Mouse (Mus musculus) naive thymus-derived CD4-positive, alpha-beta T cell, adult 2 months (primary cell): ENCODE measurements around the gene Zfyve1.

ENCODE experiments used
- DNase-seq: peaks from one replicate; pipeline ENCODE4 v3.0.0-alpha.2; 2011; ENCODE audit warnings: low read depth

The Zfyve1 gene

DNA sequence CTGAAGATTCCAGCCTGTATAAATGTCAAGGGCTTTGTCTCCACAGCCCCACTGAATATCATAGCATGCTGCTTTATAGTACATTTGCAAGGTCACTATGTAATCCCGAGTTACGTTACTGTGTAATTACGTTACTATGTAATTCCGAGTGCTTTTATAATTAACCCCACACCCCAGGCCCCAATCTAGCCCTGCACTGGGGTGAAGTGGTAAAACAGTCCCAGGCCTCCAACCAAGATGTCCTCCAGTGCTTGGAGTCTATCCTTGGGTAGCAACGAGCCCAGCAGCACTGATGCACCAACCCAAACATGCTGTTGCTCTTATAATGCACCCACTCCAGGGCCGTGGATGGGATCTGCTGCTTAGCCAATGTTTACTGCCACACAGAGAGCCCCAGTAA is 74.0 kb downstream of the Zfyve1 start:
- no peak for DNase-seq

- peak; percentile 18 for DNase-seq
Measured at GRCm38 (mm10) chr12:83521083-83521482, 75.9 kb downstream of the Zfyve1 start.

DNA sequence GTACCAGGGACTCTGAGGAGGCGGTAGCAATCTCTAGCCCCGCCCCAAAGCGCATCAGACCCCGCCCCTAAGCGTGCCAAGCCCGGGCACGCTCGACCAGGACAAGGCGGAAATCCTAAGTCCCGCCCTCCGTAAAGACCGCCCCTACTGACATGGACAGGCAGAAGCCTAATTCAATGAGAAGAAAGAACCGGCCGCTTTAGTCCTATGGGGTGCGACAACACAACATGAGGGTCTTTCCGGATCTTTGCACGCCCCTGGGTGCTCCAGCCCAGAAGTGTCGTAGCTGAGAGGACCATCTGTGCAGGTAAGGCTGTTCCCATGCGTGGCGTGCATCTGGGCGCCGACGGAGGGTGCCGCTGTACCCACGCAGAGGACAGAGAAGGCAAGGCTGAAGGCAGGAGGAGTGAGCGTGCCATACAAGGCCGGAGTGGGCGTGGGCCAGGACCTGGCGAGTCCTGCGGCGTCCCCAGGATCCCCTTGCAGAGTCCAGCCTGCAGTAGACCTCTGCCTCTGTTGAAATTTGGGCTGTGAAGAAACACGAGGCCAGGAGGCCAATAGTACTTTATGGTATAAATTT is 76.6 kb downstream of the Zfyve1 start, which contains the start of gene Dcaf4:
Gene Dcaf4 (plus strand): TSS at position 156 of the 580 bp plus-strand sequence.
- DNase-seq: peak; percentile 95

DNA sequence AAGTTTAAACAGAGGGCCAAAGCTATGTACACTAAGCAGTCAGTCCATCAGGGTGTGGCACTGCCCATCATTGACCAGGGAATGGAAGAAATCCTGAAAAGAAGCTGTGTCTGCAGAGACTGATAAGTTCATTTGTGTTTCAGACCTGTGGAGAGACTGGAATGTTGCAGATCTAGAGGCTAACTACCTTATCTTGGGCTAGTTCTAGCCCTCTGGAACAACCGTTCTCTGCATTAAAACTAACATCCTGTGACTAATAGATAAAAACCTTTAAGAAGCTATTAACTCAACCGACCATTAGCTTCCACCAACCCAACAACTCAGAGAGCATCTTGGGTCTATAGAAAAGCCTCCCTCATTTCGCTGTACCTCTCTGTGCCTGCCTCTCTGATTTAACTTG is 79.4 kb downstream of the Zfyve1 start:
- no peak for DNase-seq

GRCm38 (mm10) chr12:83514216-83514615 is 82.8 kb downstream of the Zfyve1 start:
- DNase-seq: no peak

GRCm38 (mm10) chr12:83513185-83513584 is 83.8 kb downstream of the Zfyve1 start:
- no peak for DNase-seq

DNA sequence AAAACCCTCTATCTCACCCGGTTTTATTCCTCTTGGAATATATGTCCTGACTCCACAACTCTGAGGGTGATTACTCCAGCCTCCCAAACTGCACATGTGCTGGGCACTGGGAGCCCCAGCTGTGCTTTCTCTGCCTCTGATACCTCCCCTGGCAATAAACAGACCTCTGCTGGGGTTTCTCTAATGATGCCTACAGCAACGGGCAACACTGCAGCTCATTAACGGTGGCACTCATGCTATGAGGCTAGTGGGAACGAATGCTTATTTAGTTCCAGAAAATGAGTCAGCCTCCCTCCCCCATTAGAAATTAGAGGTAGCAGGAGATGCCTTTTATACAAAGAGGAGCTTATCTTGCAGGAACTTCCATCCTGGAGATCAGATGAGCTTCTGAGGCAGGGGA is 84.2 kb downstream of the Zfyve1 start:
- DNase-seq: no peak

DNA sequence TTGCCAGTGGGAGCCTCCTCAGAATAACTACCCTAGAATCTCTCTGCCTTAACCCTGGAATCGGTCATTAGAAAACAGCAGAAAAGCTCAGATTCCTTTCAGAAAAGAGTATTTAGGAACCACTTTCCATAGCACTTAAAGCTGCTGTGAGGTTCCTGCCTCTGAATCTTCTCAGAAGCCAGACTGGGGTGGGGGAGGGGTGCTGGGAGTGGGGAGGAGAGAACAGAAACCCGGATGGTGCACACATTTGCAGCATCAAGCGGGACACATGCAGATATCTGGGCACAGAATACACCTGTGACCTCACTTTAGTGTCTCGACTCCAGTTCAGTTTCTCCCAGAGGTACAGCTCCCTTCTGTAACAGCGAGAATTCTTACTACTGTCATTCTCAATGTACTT is 86.4 kb downstream of the Zfyve1 start:
- no peak for DNase-seq

- DNase-seq: no peak
Measured at GRCm38 (mm10) chr12:83506543-83506942, 90.5 kb downstream of the Zfyve1 start.

GRCm38 (mm10) chr12:83502190-83502589 is 94.8 kb downstream of the Zfyve1 start:
- DNase-seq: peak; percentile 79

DNA sequence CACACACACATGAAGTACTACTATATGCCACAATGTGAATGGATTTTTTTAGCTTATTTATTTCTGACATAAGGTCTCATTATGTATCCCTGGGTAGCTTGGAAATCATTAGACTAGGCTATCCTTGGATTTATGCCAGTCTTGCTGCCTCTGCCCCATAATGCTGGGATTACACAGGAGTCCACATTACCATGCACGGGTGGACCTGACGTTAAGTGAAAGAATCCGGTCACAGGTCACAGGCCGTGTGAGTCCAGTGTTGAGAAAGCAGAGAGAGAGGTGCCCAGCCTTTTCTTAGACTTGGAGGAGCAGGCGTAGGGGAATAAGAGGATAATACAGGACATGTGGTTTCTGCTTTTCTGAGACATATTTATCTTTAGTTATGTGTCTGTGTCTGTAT is 97.8 kb downstream of the Zfyve1 start:
- no peak for DNase-seq

DNA sequence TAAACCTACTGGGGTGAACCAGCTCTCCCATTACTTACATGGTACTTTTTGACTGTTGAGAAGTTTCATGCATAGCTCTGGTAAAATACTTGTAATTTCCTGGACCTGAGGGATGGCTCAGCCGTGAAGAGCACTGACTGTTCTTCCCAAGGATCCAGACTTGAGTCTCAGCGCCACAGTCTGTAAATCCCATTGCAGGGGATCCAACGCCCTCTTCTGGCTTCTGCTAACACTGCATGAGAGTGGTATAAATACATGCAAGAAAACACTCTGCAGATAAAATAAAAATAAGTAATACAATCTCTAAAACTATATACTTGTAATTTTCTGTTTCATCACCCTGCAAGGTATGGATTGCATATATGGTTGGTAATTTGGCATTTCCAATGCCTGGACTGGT is 99.1 kb downstream of the Zfyve1 start:
- DNase-seq: no peak

GRCm38 (mm10) chr12:83496736-83497135 is 100.3 kb downstream of the Zfyve1 start:
- DNase-seq: no peak
